Mouse (Mus musculus) layer of hippocampus, postnatal 25 days (tissue): ENCODE data around the gene Ttyh3. TPM values are rescaled to one million over a fixed set of nuclear protein-coding genes. Genes with fewer than 3 reads are reported as not detected.

Source experiments
- DNase-seq, 2 experiments: peaks; one replicate each; pipeline ENCODE4 v3.0.0; 2022; ENCODE audit warnings: mixed read lengths in 2 of 2, low spot score in 1 of 2; ENCODE audit errors: extremely low spot score in 1 of 2
- total RNA-seq, 2 experiments: library from RNA; stranded (reverse); gene quantifications; 2 replicates each; pipeline ENCODE4 v1.2.3; 2021

Gene Ttyh3
- total RNA-seq, 2 experiments from 2014 or later = 247 to 262 TPM

DNA sequence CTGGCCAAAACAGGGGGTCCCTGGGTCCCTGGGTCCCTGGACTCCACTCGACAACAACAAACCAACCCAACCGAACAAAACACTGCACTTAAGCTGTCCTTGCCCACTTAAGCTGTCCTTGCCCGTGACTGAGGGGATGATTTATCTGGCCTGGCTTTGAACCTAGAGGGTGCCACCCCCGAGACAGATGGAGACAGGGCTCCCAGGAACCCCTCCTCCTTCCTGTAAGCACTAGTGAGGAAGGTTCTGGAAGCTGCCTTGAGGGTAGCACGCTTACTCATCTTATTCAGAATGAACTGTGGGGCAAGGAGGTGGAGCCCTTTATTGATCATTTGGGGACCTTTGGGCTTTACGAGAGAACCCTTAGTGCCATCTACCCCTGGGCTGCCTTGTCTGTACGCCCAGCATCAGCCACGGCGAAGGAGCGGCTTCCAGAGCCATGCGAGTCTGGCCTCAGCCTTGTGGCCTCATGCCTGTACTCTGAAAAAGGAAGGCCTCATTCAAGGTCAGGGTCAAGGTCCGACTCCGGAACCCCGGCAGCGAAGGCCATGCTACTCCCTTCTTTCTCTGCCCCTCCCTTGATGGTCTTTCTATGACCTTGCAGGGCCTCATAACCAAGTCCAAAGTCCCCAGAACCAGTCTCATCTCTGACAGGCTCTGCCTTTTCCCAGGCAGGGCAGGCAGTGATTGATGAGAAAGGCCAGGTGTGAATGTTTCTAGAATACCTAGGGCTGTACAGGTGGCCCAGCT, 5.4 kb upstream of the Ttyh3 start:
- DNase-seq = no peak

DNA sequence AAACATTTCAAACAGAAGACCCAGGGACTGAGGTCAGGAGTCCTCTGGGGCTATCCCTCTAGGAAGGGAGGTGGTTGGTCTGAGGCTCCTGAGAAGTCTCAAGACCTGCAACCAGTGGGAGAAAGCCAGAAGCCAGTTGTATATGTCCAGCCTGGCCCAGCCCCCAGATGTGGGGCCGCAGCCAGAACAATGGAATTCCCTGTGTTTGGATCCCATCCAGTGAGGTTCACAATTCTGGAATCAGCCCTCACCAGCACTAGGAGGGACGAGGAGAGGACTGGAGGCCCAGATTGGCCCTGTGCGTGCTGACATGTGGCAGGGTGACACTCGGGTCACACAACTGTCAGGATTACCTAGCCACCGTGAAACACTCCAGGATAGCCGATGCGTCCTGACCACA, 3.8 kb upstream of the Ttyh3 start:
- no peak for DNase-seq

DNA sequence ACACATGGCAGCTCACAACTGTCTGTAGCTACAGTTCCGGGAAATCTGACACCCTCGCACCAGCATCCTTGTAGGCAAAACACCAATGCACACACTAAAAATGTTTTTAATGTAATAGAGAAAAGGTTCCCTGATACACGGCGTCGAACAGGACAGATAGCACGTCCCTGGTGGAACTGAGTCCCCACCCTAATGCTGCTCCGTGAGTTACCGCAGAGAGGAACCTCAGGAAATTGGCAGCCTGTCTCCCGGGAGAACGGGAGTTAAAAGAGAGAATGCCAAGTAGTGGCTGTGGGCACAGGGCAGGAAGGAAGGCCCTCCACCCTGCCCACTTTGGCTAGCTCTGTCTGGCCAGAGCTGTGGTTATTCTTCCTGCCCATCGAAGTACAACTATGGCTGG, 2.4 kb upstream of the Ttyh3 start:
- DNase-seq = no peak

GRCm38 (mm10) chr5:140649881-140650414, 1.1 kb upstream of the Ttyh3 start:
- no peak for DNase-seq

DNA sequence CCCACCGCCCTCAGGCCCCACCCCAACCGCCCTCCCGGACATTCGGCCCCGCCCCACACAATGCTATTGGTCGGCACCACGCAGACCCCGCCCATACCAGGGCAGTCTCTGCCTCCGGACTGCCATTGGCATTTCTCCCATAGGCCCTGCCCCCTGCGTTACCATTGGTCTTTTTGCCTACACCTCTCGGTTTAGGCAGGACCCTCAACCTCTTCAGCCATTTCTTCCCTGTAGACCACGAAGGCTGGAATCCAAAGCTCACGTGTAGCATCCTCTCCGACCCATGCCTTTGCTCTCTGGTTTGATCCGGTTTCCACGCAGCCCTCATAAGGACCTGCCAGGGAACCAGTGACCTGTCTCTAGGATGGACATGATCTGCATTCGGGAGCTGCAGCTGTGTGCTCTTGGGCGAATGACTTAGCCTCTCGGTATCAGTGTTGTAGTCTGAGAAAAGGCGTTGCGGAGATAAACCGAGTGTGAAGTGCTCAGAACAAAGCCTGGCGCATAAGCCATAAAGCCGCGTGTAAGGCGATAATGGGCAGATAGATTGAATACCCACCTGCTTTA, 353 bp upstream of the Ttyh3 start:
- DNase-seq = peak; percentile 87 to 88

DNA sequence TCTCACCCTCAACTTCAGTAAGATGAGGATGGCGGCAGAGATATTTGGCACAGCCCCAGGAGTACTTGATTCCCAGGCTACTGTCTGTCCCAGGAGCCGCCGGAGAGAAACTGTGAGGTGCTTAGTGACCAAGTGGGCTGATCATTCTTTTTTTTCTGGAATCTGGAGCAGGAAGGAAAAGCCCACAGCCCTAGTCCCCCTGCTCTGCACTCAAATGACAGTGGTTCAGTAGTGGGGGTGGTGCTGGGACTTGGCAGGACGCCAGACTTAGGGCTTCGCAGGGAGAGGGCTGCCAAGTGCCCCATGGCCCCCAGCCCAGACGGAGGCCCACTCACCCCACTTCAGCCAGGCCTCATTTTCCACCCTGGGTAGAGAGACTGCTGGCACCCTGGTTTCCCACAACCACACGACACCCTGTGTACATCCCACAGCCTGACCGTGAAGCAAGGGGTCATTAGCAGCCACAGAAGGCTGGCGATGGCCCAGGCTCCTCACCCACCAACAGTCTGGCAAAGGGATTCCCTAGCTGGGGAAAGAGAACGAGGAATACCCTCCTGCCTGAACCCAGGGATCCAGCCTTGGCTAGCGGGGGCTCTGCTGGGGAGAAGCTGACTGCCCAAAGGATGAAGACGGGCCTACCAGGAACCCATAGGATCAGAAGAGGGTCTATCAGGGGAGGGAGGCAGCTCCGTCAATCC, 861 bp downstream of the Ttyh3 start:
- DNase-seq = peak in 1 of 2 experiments; percentile 70

DNA sequence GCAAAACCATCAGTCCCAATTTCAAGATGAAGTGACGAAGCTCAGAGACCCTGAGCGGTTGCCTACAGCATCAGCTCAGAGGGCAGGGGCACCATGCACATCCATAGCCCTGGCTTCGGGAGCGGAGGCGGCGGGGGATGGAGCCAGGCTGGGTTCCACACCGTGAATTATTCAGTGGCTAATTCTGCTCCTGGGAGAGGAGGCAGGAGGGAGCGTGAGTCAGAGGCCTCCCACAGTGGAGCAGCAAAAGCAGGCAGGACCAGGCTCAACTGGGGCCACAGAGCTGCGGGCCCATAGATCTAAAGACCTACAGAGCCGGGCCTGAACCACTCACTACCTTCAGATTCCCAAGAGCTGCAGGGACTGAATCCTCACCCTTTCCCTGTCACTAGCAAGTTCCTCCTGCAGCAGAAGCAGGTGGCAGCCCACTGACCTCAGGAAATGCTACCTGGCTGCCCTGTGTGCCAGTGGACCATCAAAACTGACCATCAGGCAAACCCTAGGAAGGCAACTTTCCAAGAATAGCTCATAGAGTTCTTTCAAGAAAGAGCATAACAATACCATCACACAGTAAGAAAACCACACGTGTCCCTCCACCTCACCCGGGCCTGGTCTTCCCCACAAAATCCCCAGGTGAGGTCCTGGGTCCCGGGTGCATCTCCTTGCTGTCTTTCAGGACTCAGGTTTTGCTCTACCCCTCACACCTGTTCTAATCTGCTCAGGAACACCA, 1.6 kb downstream of the Ttyh3 start:
- no peak for DNase-seq

- DNase-seq = no peak
Measured at GRCm38 (mm10) chr5:140646171-140646570, 2.7 kb downstream of the Ttyh3 start.

- no peak for DNase-seq
Measured at GRCm38 (mm10) chr5:140645454-140645853, 3.4 kb downstream of the Ttyh3 start.

GRCm38 (mm10) chr5:140644702-140645201, 4.1 kb downstream of the Ttyh3 start:
- DNase-seq = no peak

GRCm38 (mm10) chr5:140644263-140644662, 4.6 kb downstream of the Ttyh3 start:
- DNase-seq = no peak

DNA sequence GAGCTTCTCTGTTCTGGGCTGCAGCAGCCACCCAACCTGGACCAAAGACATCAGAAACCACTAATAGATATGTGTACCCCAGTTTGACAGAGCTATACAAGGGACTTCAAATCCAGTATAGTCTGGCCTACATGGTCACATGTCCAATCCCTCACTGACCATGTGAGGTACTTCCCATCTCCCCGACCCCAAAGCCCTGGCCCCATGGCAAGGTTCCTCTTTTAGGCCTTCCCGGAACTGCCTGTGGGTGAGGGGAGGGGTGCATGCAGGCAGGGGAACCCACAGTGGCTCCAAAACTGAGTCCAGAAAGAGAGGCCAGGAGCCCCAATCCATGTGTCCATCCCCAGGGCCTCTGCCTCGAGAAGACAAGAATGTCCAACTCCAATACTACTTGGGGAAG, 6.8 kb downstream of the Ttyh3 start:
- no peak for DNase-seq

DNA sequence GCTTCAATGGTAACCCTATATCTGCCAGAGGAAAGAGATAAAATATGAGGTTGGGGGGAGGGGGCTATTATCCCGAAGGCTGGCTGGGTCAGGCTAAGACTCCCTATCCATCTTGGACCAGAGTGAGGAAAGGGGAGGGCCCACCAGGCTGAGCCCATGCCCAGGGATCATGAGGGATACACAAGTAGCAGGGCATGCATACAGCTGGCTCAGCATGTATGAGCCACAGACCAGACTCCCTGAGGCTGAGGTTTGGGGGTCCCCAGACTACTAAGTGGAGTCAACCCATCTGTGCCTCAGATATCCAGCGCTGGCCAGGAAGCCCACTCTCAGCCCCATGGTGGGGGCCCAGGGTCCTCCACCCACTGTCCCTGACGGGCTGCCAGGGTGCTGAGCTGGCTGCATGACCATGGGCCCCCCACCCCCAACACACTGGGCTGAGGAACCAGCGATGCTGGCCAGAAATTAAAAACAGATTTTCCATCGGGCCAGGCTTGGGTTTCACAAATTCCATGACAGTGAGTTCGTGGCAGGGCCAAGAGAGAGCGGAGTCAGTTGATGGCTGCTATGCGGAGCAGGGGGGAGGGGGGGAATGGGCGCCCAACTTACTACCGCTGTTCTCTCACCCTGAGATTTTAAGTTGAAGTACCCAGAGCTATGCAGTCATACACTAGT, 7.4 kb downstream of the Ttyh3 start:
- no peak for DNase-seq

DNA sequence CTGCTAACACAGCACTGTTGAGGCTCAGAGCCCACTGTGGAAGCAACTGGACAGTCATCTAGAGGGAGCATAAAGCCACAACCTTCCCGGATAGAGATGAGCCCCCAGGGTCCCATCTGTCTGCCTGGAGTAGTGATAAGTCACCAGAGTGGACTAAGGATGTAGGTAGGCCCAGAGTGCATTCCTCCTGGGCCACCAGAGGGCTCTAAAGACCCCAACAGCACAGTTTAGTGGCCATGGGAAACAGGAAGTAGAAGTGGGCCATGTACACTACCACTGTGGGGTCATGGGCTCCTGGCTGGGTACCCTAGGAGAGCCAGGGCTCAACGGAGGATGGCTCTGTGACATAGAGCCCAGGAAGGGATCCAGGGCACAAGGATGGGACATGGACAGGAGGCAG, 8.0 kb downstream of the Ttyh3 start:
- no peak for DNase-seq

DNA sequence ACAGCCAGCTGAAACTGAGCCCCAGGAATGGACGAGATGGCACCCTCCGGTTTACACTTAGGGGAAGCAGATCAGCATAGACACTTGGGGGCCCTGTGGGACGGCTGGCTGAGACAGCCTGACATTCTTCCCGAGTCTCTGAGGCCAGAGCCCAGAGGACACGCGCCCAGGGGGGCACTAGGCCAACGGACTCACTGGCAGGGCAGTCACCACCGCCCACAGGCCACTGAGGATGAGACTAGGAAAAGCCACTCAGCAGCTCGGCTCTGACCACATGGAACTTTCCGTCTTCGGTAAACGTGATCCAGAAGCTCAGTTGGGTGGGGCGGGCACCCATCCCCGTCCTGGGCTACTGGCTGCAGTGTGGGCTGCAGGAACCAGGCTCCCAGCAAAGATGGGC, 9.0 kb downstream of the Ttyh3 start:
- DNase-seq = no peak

- no peak for DNase-seq
Measured at GRCm38 (mm10) chr5:140639312-140639711, 9.5 kb downstream of the Ttyh3 start.

DNA sequence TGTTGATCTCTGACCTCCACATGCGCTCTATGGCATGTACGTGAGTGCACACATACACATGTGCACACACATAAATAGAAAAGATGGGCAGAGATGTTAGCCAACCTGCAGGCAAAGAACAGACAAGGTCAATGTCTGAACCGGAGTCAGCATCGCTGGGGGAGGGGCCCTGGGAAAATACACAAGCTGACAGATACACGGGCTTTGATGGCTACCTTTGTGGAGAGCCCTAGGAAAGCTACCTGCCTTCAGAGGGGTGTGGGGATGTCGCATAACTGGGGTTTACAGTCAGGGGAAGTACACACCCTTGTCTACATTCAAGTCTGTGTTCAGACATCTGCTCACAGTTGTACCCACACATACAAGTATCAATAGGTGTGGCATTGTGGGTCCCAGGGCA, 10.3 kb downstream of the Ttyh3 start:
- no peak for DNase-seq

- no peak for DNase-seq
Measured at GRCm38 (mm10) chr5:140637989-140638388, 10.8 kb downstream of the Ttyh3 start.

DNA sequence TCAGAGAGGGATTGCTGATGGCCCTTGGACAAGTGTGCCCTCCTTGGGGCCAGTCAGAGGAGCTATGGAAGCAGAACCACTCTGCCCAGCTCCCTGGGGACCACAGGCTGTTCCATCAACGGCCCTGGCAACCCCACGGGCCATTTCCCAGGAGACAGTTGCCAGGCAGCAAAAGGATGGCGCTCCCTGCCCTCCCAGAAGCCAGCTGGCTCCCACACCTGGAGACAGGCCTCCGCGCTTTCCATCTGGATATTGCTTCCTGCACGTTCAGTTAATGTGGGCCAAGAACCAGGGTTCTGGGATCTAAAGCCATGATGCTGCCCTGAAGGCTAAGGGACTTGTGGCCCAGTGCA, 11.8 kb downstream of the Ttyh3 start:
- DNase-seq = peak in 1 of 2 experiments; percentile 53
